Mouse (Mus musculus): ENCODE data around the gene Sync. TPM values are rescaled to one million over a fixed set of nuclear protein-coding genes. Genes with fewer than 3 reads are reported as not detected.
A peak's percentile ranks its signal among the peaks of the same experiment; 100 is the strongest.

Sync gene
- polyA plus RNA-seq, 1 experiment from 2014 or later = 0.24 TPM

DNA sequence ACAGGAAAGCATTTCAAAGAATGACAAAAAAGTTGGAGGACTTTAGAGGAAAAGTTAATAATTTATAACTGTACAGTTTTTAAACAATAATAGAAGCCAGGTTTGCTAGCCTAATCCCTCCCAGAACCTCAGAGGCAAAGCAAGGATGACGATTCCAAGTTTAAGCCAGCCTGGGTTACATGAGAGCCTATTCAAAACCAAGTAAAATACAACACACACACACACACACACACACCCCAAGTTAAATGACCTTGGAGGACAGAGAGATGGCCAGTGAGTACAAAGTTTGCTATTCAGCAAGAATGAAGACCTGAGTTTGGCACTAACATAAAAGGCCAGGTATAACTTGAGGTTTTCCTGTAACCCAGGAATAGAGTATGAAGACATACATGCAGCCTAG is 38.8 kb downstream of the Sync start:
- 80% methylated on average over 1 of the region's 1 CpGs for WGBS
- no peak overlapping the region for H3K4me3 ChIP-seq (ENCODE audit: low read depth, low read length)

DNA sequence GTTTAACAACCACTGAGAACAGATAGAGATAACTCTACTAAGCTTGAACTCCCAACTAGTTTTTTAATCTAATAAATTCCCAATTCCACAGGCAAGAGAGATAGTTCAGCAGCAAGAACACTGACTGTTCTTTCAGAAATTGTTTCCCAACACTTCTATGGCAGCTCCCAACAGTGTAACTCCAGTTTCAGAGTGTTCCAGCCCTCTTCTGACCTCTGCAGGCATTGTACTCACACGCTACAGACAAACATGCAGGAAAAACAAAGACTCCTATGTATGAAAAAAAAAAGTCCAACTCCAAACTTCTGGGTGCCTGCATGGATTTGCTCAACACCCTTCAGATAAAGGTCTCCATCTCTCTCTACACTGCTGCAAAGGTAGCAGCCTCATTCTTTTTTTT is 45.4 kb downstream of the Sync start:
- peaks cover 42% of the 10 kb centered on the region for H3K36me3 ChIP-seq (ENCODE audit: control insufficient read depth, insufficient read depth, low read length)
- H3K27ac ChIP-seq (ENCODE audit: low read depth, low read length) = no peak overlapping the region
- no peaks in the 10 kb centered on the region for H3K27me3 ChIP-seq (replicated peaks; ENCODE audit: control insufficient read depth, insufficient read depth, low read length)
- no peaks in the 10 kb centered on the region for H3K9me3 ChIP-seq (replicated peaks; ENCODE audit: control insufficient read depth, low read length)
- H3K4me1 ChIP-seq (ENCODE audit: control insufficient read depth, insufficient read depth, low read length) = peaks cover 21% of the 10 kb centered on the region
- H3K9ac ChIP-seq (ENCODE audit: low read length) = peak overlapping the region; percentile 97; the same call in 1 of the 2 replicates
- DNase-seq (ENCODE audit: low spot score) (no peak), ATAC-seq (no peak)
- WGBS = 31% methylated on average over 1 of the region's 1 CpGs
- peak overlapping the region; percentile 94; the same call in 1 of the 2 replicates for H3K4me3 ChIP-seq (ENCODE audit: low read depth, low read length)
- peak overlapping the region; percentile 73 for H3K4me2 ChIP-seq (ENCODE audit: low read length)

More for the DNA sequence above, 38.8 kb downstream of the Sync start:
- DNase-seq (ENCODE audit: low spot score) (no peak), ATAC-seq (no peak)
- no peak overlapping the region for H3K27ac ChIP-seq (ENCODE audit: low read depth, low read length)
- peaks cover 60% of the 10 kb centered on the region for H3K36me3 ChIP-seq (ENCODE audit: control insufficient read depth, insufficient read depth, low read length)
- no peaks in the 10 kb centered on the region for H3K9me3 ChIP-seq (replicated peaks; ENCODE audit: control insufficient read depth, low read length)
- no peak overlapping the region for H3K9ac ChIP-seq (ENCODE audit: low read length)
- no peaks in the 10 kb centered on the region for H3K4me1 ChIP-seq (ENCODE audit: control insufficient read depth, insufficient read depth, low read length)
- H3K27me3 ChIP-seq (replicated peaks; ENCODE audit: control insufficient read depth, insufficient read depth, low read length) = no peaks in the 10 kb centered on the region
- H3K4me2 ChIP-seq (ENCODE audit: low read length) = no peak overlapping the region

DNA sequence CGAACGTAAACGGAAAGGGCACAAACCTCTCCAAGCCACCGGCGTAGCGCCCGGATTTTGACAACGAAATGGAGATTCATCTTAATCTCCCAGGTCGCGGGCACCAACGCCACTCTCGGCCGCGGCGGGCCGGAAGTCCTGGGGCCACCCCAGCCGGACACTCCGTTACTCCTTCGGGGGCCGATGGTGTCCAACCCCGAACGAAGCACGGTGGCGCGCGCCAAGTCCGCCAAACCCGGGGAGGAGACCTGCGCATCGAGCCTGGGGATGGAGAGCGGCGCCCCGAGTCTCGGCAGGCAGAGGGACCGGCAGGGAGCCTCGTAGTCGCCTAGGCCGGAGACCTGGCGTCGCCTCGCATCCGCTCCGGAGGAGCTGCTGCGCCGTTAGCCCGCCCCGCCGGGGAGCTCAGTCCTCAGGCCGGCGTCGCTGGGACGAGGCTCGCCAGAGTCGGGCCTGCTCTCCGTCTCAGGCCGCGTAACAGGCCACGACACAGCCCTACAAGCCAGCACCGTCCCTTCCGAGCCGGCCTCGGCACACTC is 47.3 kb downstream of the Sync start:
- Histone ChIP-seq H3K9ac (ENCODE audit: low read length) (peak overlapping the region; percentile 97), H3K27ac (ENCODE audit: low read depth, low read length) (peak overlapping the region; percentile 96), H3K27me3 (replicated peaks; ENCODE audit: control insufficient read depth, insufficient read depth, low read length) (no peaks in the 10 kb centered on the region), H3K9me3 (replicated peaks; ENCODE audit: control insufficient read depth, low read length) (no peaks in the 10 kb centered on the region), H3K36me3 (ENCODE audit: control insufficient read depth, insufficient read depth, low read length) (peaks cover 24% of the 10 kb centered on the region), H3K4me2 (ENCODE audit: low read length) (peak overlapping the region; percentile 73), H3K4me1 (ENCODE audit: control insufficient read depth, insufficient read depth, low read length) (peaks cover 21% of the 10 kb centered on the region), H3K4me3 (ENCODE audit: low read depth, low read length) (peak overlapping the region; percentile 94)
- ATAC-seq (no peak), DNase-seq (ENCODE audit: low spot score) (no peak)
- WGBS = under 1% methylated on average over 53 of the region's 62 CpGs

DNA sequence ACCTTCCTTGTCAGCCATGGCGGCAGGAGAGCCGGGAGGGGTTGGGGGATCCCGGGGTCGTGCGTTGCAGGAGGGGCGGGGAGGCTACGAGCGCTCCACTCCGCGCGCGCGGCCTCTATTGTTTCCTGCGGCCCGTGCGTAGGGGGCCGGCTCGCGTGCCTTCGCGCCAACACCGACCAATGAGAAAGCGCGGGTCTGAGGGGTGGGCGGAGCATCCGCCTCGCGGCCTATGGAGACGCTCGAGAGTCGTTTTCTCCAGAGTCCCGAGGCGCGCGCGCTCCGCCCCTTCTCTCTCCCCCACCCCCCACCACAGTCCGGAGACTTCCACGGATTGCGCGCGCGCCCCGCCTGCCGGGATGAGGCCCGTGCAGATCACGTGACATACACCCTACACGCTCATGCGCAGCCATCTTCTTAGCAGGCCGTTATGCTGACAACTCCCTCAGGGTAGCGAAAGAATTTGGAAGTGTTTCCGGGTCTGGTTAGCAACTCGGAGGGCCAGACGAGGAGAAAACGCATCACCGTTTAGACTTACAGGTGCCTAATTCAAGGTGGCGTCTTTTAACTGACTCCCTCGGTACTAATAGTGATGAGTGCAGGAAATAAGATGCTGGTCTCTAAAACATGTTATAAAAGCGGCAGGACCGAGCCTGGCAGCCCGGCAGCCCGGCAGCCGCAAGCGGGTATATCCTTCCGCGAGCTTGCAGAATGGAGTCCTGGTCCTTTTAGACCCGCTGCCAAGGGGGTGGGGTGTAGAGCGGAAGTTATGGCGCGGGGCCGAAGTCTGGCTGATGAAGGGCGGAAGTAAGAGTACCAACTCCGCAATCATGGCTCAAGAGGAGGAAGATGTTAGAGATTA is 48.0 kb downstream of the Sync start, which contains the start of the genes Rbbp4 and Zbtb8os:
Gene Rbbp4 (minus strand): TSS at position 155 of the 859 bp plus-strand sequence.
Gene Zbtb8os (plus strand): TSS at position 480 of the 859 bp plus-strand sequence.
- WGBS = under 1% methylated on average over 70 of the region's 73 CpGs
- peaks cover 22% of the 10 kb centered on the region for H3K36me3 ChIP-seq (ENCODE audit: control insufficient read depth, insufficient read depth, low read length)
- peak within 1 kb of the TSS; percentile 99 for H3K27ac ChIP-seq (ENCODE audit: low read depth, low read length)
- H3K4me3 ChIP-seq (ENCODE audit: low read depth, low read length) = peak within 1 kb of the TSS; percentile 94
- DNase-seq (ENCODE audit: low spot score) (peak; percentile 100), ATAC-seq (peak; percentile 99)
- peaks cover 21% of the 10 kb centered on the region for H3K4me1 ChIP-seq (ENCODE audit: control insufficient read depth, insufficient read depth, low read length)
- H3K4me2 ChIP-seq (ENCODE audit: low read length) = peak within 1 kb of the TSS; percentile 83
- no peaks in the 10 kb centered on the region for H3K27me3 ChIP-seq (replicated peaks; ENCODE audit: control insufficient read depth, insufficient read depth, low read length)
- H3K9me3 ChIP-seq (replicated peaks; ENCODE audit: control insufficient read depth, low read length) = no peaks in the 10 kb centered on the region
- peak within 1 kb of the TSS; percentile 97 for H3K9ac ChIP-seq (ENCODE audit: low read length)

DNA sequence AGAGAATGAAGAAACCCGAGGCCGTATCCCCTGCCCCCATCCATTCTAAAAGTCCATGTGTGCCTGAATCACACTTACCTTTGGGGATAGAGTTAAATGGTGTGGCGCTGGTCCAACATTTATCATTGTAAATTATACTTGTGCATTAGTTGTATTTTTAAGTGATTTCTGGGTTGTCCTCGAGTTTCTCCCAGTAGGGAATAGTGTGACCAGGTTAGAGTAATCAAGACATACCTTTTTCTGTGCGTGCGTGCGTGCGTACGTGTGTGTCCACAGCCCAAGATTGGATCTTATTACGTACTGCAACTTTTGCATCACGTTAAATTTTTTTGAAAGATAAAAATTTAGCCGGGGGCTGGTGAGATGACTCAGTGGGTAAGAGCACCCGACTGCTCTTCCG is 48.9 kb downstream of the Sync start:
- H3K4me3 ChIP-seq (ENCODE audit: low read depth, low read length) = peak overlapping the region; percentile 94
- H3K9ac ChIP-seq (ENCODE audit: low read length) = peak overlapping the region; percentile 76
- DNase-seq (ENCODE audit: low spot score) (no peak), ATAC-seq (no peak)
- peak overlapping the region; percentile 83 for H3K4me2 ChIP-seq (ENCODE audit: low read length)
- no peaks in the 10 kb centered on the region for H3K9me3 ChIP-seq (replicated peaks; ENCODE audit: control insufficient read depth, low read length)
- peaks cover 21% of the 10 kb centered on the region for H3K4me1 ChIP-seq (ENCODE audit: control insufficient read depth, insufficient read depth, low read length)
- peak overlapping the region; percentile 99 for H3K27ac ChIP-seq (ENCODE audit: low read depth, low read length)
- peaks cover 20% of the 10 kb centered on the region for H3K36me3 ChIP-seq (ENCODE audit: control insufficient read depth, insufficient read depth, low read length)
- no peaks in the 10 kb centered on the region for H3K27me3 ChIP-seq (replicated peaks; ENCODE audit: control insufficient read depth, insufficient read depth, low read length)
- WGBS = 57% methylated on average over 14 of the region's 14 CpGs

DNA sequence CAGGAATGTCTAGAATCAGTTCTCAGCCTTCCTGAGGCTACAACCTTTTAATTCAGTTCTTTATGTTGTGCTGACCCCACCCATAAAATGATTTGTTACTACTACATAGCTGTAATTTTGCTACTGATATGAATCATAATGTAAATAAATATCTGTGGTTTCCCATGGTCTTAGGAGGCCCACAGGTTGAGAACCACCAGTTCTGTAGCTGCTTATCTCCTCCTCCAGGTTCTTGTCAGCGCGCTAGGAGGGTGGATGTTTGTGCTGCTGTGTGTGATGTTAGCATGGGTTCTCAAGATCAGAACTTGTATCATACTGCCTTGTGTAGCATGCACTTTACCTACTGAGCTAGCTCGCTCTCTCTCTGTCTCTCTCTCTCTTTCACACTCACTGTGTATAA is 52.3 kb downstream of the Sync start:
- ATAC-seq = no peak
- WGBS = 100% methylated on average over 3 of the region's 3 CpGs
- H3K9ac ChIP-seq (ENCODE audit: low read length) = no peak overlapping the region

DNA sequence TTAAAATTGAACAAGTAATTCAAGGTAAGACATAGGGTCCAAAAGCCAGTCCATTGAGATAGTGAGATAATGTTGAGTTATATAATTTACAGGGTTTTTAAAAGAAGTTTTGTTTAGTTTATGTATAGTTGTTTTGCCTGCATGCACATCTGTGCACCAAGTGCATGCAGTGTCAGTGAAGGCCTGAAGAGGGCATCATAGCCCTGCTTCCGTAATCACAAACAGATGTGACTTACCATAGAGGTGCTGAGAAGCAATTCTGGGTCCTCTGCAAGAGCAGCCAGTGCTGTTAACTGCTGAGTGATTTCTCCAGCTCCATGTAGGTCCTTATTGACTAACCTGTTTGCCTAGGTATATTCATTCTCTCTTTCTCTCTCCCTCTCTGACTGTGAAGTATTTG is 54.5 kb downstream of the Sync start:
- 91% methylated on average over 1 of the region's 1 CpGs for WGBS

More for the DNA sequence above, 52.3 kb downstream of the Sync start:
- Histone ChIP-seq H3K36me3 (ENCODE audit: control insufficient read depth, insufficient read depth, low read length) (peaks cover 29% of the 10 kb centered on the region), H3K9me3 (replicated peaks; ENCODE audit: control insufficient read depth, low read length) (no peaks in the 10 kb centered on the region), H3K27me3 (replicated peaks; ENCODE audit: control insufficient read depth, insufficient read depth, low read length) (no peaks in the 10 kb centered on the region), H3K4me1 (ENCODE audit: control insufficient read depth, insufficient read depth, low read length) (no peaks in the 10 kb centered on the region), H3K27ac (ENCODE audit: low read depth, low read length) (no peak overlapping the region), H3K4me3 (ENCODE audit: low read depth, low read length) (no peak overlapping the region), H3K4me2 (ENCODE audit: low read length) (no peak overlapping the region)
- no peak for DNase-seq (ENCODE audit: low spot score)

DNA sequence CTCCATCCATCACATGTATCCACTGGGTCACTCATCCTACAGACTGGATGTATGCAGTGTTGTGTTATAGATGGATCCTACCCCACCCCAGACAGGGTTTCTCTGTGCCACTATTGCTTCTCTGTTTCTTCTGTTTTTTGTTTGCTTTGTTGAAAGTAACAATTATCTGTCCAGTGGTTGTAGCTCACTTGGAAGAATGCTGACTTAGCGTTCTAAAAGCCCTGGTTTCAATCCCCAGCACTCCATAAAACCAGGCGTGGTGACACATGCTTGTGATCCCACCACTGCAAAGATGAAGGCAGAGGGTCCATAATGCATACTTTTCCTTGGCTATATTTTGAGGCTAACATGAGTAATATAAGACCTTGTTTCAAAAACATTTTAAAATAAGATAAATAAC is 55.3 kb downstream of the Sync start:
- no peaks in the 10 kb centered on the region for H3K27me3 ChIP-seq (replicated peaks; ENCODE audit: control insufficient read depth, insufficient read depth, low read length)
- no peak for DNase-seq (ENCODE audit: low spot score)
- H3K4me3 ChIP-seq (ENCODE audit: low read depth, low read length) = no peak overlapping the region
- no peak for ATAC-seq
- H3K27ac ChIP-seq (ENCODE audit: low read depth, low read length) = no peak overlapping the region
- no peak overlapping the region for H3K4me2 ChIP-seq (ENCODE audit: low read length)
- no peaks in the 10 kb centered on the region for H3K9me3 ChIP-seq (replicated peaks; ENCODE audit: control insufficient read depth, low read length)
- peaks cover 42% of the 10 kb centered on the region for H3K36me3 ChIP-seq (ENCODE audit: control insufficient read depth, insufficient read depth, low read length)
- WGBS = 85% methylated on average over 2 of the region's 2 CpGs
- no peak overlapping the region for H3K9ac ChIP-seq (ENCODE audit: low read length)
- no peaks in the 10 kb centered on the region for H3K4me1 ChIP-seq (ENCODE audit: control insufficient read depth, insufficient read depth, low read length)

More for the DNA sequence above, 54.5 kb downstream of the Sync start:
- Histone ChIP-seq H3K4me1 (ENCODE audit: control insufficient read depth, insufficient read depth, low read length) (no peaks in the 10 kb centered on the region), H3K4me2 (ENCODE audit: low read length) (no peak overlapping the region), H3K9ac (ENCODE audit: low read length) (no peak overlapping the region), H3K4me3 (ENCODE audit: low read depth, low read length) (no peak overlapping the region), H3K27me3 (replicated peaks; ENCODE audit: control insufficient read depth, insufficient read depth, low read length) (no peaks in the 10 kb centered on the region), H3K36me3 (ENCODE audit: control insufficient read depth, insufficient read depth, low read length) (peaks cover 41% of the 10 kb centered on the region), H3K9me3 (replicated peaks; ENCODE audit: control insufficient read depth, low read length) (no peaks in the 10 kb centered on the region), H3K27ac (ENCODE audit: low read depth, low read length) (no peak overlapping the region)
- DNase-seq (ENCODE audit: low spot score) (no peak), ATAC-seq (no peak)

All from forebrain, embryonic 14.5 days (tissue).